Mouse (Mus musculus) midbrain, embryonic 14.5 days (tissue): ENCODE data around the gene Cypt4. TPM values are rescaled to one million over a fixed set of nuclear protein-coding genes. Genes with fewer than 3 reads are reported as not detected.
"Not testable (repeated sequence)": the region's sequence is repeated elsewhere in the genome, so short reads cannot be mapped to it uniquely, and the experiment has no call there.

Experiments
- ATAC-seq: fragments of 200-750 bp; cut with Nextera tagmentation; 2 replicates; pipeline ENCODE4 v1.8.0; 2017; ENCODE audit warnings: moderate number of reproducible peaks, moderate library complexity; ENCODE audit not compliant: low FRiP score, low TSS enrichment
- DNase-seq: peaks from one replicate; pipeline ENCODE4 v3.0.0-alpha.2; 2015
- H3K27ac ChIP-seq: fragments of 300-500 bp; sonication (generic); replicated peaks from 2 replicates; pipeline ENCODE4 v1.5.1; 2014; ENCODE audit warnings: mild to moderate bottlenecking, low read depth, low read length, moderate library complexity
- H3K27me3 ChIP-seq: fragments of 300-500 bp; sonication (generic); 2 replicates; pipeline ENCODE4 v1.6.1; 2014; ENCODE audit warnings: low read length, control low read depth, mixed read lengths; ENCODE audit not compliant: control insufficient read depth, insufficient read depth
- H3K36me3 ChIP-seq: fragments of 300-500 bp; sonication (generic); 2 replicates; pipeline ENCODE4 v1.6.1; 2014; ENCODE audit warnings: low read length, control low read depth; ENCODE audit not compliant: control insufficient read depth, insufficient read depth
- H3K4me1 ChIP-seq: fragments of 300-500 bp; sonication (generic); 2 replicates; pipeline ENCODE4 v1.6.1; 2014; ENCODE audit warnings: mild to moderate bottlenecking, antibody characterized with exemption, low read length, control low read depth; ENCODE audit not compliant: control insufficient read depth, insufficient read depth
- H3K4me2 ChIP-seq: fragments of 300-500 bp; sonication (generic); 2 replicates; pipeline ENCODE4 v1.6.1; 2014; ENCODE audit warnings: mild to moderate bottlenecking, low read length, moderate library complexity
- H3K4me3 ChIP-seq: fragments of 300-500 bp; sonication (generic); replicated peaks from 2 replicates; pipeline ENCODE4 v1.5.1; 2014; ENCODE audit warnings: low read depth, low read length
- H3K9ac ChIP-seq: fragments of 300-500 bp; sonication (generic); replicated peaks from 2 replicates; pipeline ENCODE4 v1.6.1; 2014; ENCODE audit warnings: mild to moderate bottlenecking, low read length, moderate library complexity
- H3K9me3 ChIP-seq: fragments of 300-500 bp; sonication (generic); 2 replicates; pipeline ENCODE4 v1.6.1; 2016; ENCODE audit warnings: low read length, control low read depth, mixed read lengths; ENCODE audit not compliant: control insufficient read depth
- WGBS: fragments of 180-500 bp; shearing (Covaris S2); extraction: QIAGEN DNeasy Blood & Tissue Kit; methylation state at CpG from one replicate; pipeline ENCODE4 v1.1.7; 2014; 5-methylcytosine and 5-hydroxymethylcytosine counted together
- polyA plus RNA-seq: library from polyadenylated mRNA; unstranded; fragments of >200 nt; fragmentation: Nextera tagmentation; extraction: Ambion mirVana; gene quantifications from 2 replicates; pipeline ENCODE4 v1.2.1, GENCODE M21; 2014

Cypt4 gene
- not detected in 2 replicates for polyA plus RNA-seq

DNA sequence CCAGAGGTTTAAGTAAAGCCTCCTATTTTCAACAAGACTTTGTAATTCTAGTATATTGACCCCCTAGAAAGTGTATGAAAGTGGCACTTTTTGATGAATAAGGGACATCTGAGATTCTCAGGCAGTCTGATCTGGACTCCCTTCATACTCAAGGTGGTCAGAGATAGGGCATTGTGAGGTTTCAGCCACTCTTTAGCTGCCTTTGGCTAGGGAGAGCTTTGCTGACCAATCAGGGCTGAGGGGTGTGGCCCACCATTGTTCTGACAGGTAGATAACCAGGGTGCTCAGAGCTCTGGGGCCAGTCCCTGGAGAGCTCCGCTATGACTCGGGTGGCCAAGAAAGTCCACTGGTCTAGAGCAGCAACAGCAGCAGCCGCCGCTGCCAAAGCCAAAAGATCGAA is at the start of gene Cypt4:
Gene Cypt4 (plus strand): TSS at position 301 of the 400 bp plus-strand sequence.
- Histone ChIP-seq H3K36me3 (no peaks in the 10 kb centered on the region), H3K4me2 (no peak within 1 kb of the TSS), H3K27ac (no peak within 1 kb of the TSS), H3K9ac (no peak within 1 kb of the TSS), H3K4me1 (no peaks in the 10 kb centered on the region), H3K27me3 (no peaks in the 10 kb centered on the region), H3K4me3 (no peak within 1 kb of the TSS), H3K9me3 (no peaks in the 10 kb centered on the region)
- no peak for DNase-seq
- ATAC-seq, result no peak
- WGBS, result 98% methylated on average over 5 of the region's 5 CpGs

DNA sequence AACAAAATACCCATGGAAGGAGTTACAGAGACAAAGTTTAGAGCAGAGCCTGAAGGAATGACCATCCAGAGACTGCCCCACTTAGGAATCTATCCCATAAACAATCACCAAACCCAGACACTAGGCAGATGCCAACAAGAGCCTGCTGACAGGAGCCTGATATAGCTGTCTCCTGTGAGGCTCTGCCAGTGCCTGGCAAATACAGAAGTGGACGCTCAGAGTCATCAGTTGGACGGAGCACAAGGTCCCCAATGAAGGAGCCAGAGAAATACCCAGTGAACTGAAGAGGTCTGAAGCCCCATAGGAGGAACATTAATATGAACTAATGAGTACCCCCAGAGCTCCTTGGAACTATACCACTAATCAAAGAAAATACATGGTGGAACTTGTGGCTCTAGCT is 12.3 kb downstream of the Cypt4 start:
- H3K4me1 ChIP-seq, H3K27ac ChIP-seq, ATAC-seq, H3K9ac ChIP-seq, H3K36me3 ChIP-seq, H3K9me3 ChIP-seq, DNase-seq, H3K4me3 ChIP-seq, H3K4me2 ChIP-seq, H3K27me3 ChIP-seq: not testable (repeated sequence)
- WGBS, result 90% methylated on average over 2 of the region's 2 CpGs

Other genes with a start within 250 kb of the Cypt4 start
- 12.0 TPM in 2 replicates for gene Dpy19l1, start 122.1 kb upstream of the Cypt4 start, polyA plus RNA-seq
- 0.21 and 0.34 TPM in 2 replicates for gene Dpy19l2, start 71.1 kb downstream of the Cypt4 start, polyA plus RNA-seq
- 0.05 TPM in 1 of 2 replicates, not detected in the other for gene Tbx20, start 149.1 kb downstream of the Cypt4 start, polyA plus RNA-seq